Mouse (Mus musculus): ENCODE results near the gene Siah3. TPM values are rescaled to one million over a fixed set of nuclear protein-coding genes. Genes with fewer than 3 reads are reported as not detected.

Siah3 gene
- total RNA-seq, 1 experiment: not detected

GRCm38 (mm10) chr14:75566303-75566702 is 110.5 kb downstream of the Siah3 start:
- no peaks in the 10 kb centered on the region for H3K36me3 ChIP-seq (ENCODE audit: control insufficient read depth, insufficient read depth, low read length, poor library complexity, severe bottlenecking)
- H3K27ac ChIP-seq (ENCODE audit: insufficient read depth, low read depth, low read length, poor library complexity, severe bottlenecking): no peak overlapping the region
- in situ Hi-C loops (cut with MboI; ENCODE audit: low sequenced_read_pairs in 2 of 2, unreplicated experiment in 2 of 2): no loop called here
- no peaks in the 10 kb centered on the region for H3K4me1 ChIP-seq (ENCODE audit: control insufficient read depth in 2 of 2, insufficient read depth in 2 of 2, low read length in 2 of 2, poor library complexity in 1 of 2)
- H3K4me3 ChIP-seq (ENCODE audit: insufficient read depth in 1 of 2, low read depth in 1 of 2, low read length in 2 of 2, poor library complexity in 1 of 2, severe bottlenecking in 1 of 2): no peak overlapping the region
- TF ChIP-seq ZNF384 (IDR thresholded peaks at IDR 0.05; ENCODE audit: low read depth, low read length): no peak
- TF ChIP-seq HCFC1 (IDR thresholded peaks at IDR 0.05; ENCODE audit: borderline replicate concordance, insufficient read depth, low read length): no peak
- no peak for DNase-seq (ENCODE audit: low read depth, low spot score)
- H3K9ac ChIP-seq (ENCODE audit: insufficient read depth, low read depth, low read length, poor library complexity, severe bottlenecking): no peak overlapping the region
- H3K9me3 ChIP-seq (ENCODE audit: control insufficient read depth, insufficient read depth, low read depth, low read length): no peaks in the 10 kb centered on the region

- DNase-seq (ENCODE audit: low read depth, low spot score): no peak
- in situ Hi-C loops (cut with MboI; ENCODE audit: low sequenced_read_pairs in 2 of 2, unreplicated experiment in 2 of 2): no loop called here
- no peaks in the 10 kb centered on the region for H3K36me3 ChIP-seq (ENCODE audit: control insufficient read depth, insufficient read depth, low read length, poor library complexity, severe bottlenecking)
- no peaks in the 10 kb centered on the region for H3K4me1 ChIP-seq (ENCODE audit: control insufficient read depth in 2 of 2, insufficient read depth in 2 of 2, low read length in 2 of 2, poor library complexity in 1 of 2)
- no peak overlapping the region for H3K27ac ChIP-seq (ENCODE audit: insufficient read depth, low read depth, low read length, poor library complexity, severe bottlenecking)
- no peaks in the 10 kb centered on the region for H3K9me3 ChIP-seq (ENCODE audit: control insufficient read depth, insufficient read depth, low read depth, low read length)
- H3K4me3 ChIP-seq (ENCODE audit: insufficient read depth in 1 of 2, low read depth in 1 of 2, low read length in 2 of 2, poor library complexity in 1 of 2, severe bottlenecking in 1 of 2): no peak overlapping the region
- TF ChIP-seq ZNF384 (IDR thresholded peaks at IDR 0.05; ENCODE audit: low read depth, low read length) (no peak), CHD2 (IDR thresholded peaks at IDR 0.05; ENCODE audit: low read depth, low read length) (no peak), HCFC1 (IDR thresholded peaks at IDR 0.05; ENCODE audit: borderline replicate concordance, insufficient read depth, low read length) (no peak), ZC3H11A (IDR thresholded peaks at IDR 0.05; ENCODE audit: borderline replicate concordance, low read depth, low read length) (no peak), MAFK (IDR thresholded peaks at IDR 0.05; ENCODE audit: insufficient read depth, low read depth, low read length) (no peak)
- no peak overlapping the region for H3K9ac ChIP-seq (ENCODE audit: insufficient read depth, low read depth, low read length, poor library complexity, severe bottlenecking)
Measured at GRCm38 (mm10) chr14:75579010-75579409, 123.2 kb downstream of the Siah3 start.

Other genes starting within 250 kb of the Siah3 start
- 0.80 and 1.3 TPM in 2 replicates for gene Cpb2, start 213.7 kb upstream of the Siah3 start, total RNA-seq (2012; rRNA removed)
- 19.4 and 28.0 TPM in 2 replicates for gene Zc3h13, start 171.6 kb upstream of the Siah3 start, total RNA-seq (2012; rRNA removed)
- gene Spert, start 137.1 kb downstream of the Siah3 start, total RNA-seq (2012; rRNA removed): not detected in 2 replicates
- gene Erich6b, start 186.3 kb downstream of the Siah3 start, total RNA-seq (2012; rRNA removed): not detected in 2 replicates

Data from ES-E14 (cell line).